Mouse (Mus musculus) left cerebral cortex, postnatal 4 days (tissue): ENCODE results near the gene Dcbld2. TPM values are rescaled to one million over a fixed set of nuclear protein-coding genes. Genes with fewer than 3 reads are reported as not detected.
A peak's percentile ranks its signal among the peaks of the same experiment; 100 is the strongest.
"Not testable (repeated sequence)": the region's sequence is repeated elsewhere in the genome, so short reads cannot be mapped to it uniquely, and the experiment has no call there.

ENCODE experiments used
- DNase-seq: peaks from one replicate; pipeline ENCODE4 v3.0.0-alpha.2; 2022
- intact Hi-C: fragments of 180-260 bp; cut with DNase I; formaldehyde crosslinking; loops from one replicate; pipeline ENCODE4 v1.15.1; 2025
- total RNA-seq, 2 experiments: library from RNA; stranded (reverse); gene quantifications; 2 replicates each; pipeline ENCODE4 v1.2.3; 2021

The Dcbld2 gene
- total RNA-seq, 2 experiments from 2014 or later = 33.5 to 37.1 TPM

DNA sequence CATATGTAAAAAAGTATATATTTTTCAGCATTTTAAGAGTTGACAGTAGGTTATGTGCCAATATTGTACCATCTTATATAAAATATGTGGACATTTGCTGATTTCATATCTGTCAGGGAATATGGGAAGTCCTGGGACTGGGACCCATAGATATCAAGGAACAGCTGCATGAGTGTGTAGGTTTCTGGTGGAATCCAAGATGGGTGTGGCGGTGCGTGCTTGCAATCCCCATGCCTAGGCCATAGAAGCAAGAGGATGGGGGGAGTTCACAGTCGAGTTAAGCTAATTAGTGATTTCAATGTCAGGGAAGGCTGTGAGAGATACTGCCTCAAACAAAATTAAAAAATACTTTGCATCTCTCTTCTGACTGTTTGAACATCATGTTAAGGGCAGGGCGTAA is 40.8 kb downstream of the Dcbld2 start:
- no peak for DNase-seq
- intact Hi-C loops = no loop called here

DNA sequence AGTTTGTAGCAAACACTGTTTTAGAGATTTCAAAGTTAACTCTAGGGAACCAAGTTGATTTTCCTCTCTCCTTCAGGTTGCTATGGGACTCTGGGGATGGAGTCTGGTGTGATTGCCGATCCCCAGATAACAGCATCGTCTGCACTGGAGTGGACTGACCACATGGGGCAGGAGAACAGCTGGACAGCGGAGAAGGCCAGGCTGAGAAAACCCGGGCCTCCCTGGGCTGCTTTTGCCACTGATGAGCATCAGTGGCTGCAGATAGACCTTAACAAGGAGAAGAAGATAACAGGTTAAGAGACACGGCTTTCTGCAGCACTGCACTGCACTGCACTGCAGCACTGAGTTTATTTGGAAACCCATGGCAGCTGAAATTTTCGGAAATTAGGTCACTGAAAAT is 42.4 kb downstream of the Dcbld2 start:
- DNase-seq = no peak
- intact Hi-C loops = loop anchor here (2.0 to 10.0 kb wide), 2 partner anchors 152 to 816 kb away; no protein-coding TSS in a partner anchor

DNA sequence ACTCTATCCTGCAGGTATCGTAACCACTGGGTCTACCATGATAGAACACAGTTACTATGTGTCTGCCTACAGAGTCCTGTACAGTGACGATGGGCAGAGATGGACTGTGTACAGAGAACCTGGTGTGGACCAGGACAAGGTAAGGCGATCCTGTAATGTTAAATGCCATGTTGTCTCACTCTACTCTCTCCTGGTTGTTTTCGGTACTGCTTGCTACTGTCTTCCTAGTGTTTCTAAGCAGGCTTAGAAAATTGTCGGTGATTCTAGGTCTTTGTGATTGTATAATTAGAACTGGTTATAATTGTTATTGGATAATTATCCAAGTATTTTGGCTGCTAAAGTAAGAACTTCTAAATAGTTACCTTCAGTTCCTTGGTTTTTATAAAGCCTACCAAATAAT is 43.4 kb downstream of the Dcbld2 start:
- intact Hi-C loops = loop anchor here (2.0 to 10.0 kb wide), 2 partner anchors 153 to 817 kb away; no protein-coding TSS in a partner anchor
- DNase-seq = no peak

DNA sequence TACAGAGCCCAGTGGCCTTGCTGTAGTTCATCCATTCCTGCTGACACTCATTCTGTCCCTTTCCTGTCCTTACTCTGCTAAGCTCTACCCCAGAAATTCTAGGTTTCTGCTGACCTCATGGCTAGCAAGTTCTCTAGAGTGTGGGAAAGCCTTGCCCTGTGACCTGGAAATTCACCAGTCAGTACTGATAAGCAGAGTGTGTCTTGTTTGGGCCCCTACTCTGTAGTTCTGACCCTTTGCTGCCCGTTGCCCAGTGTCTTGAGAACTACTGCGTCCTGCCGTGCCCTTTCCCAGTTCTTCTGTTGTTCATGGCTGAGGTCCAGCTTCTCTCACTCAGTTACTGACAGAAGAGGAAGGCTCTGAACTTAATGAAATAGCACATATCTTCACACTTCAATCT is 44.9 kb downstream of the Dcbld2 start:
- intact Hi-C loops = loop anchor here (10.0 kb wide), 1 partner anchor 818 kb away; no protein-coding TSS in a partner anchor
- no peak for DNase-seq

DNA sequence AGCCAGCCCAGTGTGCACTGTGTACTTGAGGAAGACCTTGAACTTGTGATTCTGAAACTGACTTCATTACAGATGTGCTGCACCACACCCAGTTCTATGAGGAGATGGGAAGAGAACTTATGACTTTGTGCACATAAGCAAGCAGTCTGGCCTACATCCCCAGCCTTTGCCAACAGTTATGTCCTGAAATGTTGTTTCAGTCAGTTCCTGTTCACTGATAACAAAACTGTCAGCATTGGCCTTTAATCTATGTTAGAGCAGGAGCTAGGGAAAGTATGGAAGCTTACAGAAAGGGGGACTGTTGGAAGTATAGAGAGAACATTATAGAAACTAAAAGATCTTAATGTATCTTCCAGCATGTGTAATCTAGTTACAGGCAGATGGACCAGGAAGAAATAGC is 45.6 kb downstream of the Dcbld2 start:
- no peak for DNase-seq
- intact Hi-C loops = loop anchor here (10.0 kb wide), 1 partner anchor 819 kb away; no protein-coding TSS in a partner anchor

DNA sequence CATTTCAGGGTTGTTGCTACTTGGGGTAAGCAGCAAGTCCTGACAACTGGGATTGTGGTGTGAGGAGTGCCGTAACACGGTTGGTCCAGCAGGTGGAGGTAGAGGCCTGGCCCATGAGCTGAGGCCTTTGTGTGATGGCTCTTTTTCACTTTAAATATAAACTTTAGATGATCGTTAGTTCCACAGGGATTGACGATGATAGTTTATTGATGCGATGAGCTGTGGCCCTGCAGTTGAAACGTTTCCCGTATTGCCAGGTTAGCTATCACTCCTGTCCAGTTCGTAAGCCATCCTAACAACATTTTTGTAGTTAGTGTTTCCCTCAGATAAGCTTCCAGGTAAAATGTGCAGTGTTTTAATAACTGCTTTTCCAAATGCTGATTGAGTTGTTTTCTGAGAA is 46.4 kb downstream of the Dcbld2 start:
- intact Hi-C loops = loop anchor here (10.0 kb wide), 1 partner anchor 820 kb away; no protein-coding TSS in a partner anchor
- peak; percentile 23 for DNase-seq

DNA sequence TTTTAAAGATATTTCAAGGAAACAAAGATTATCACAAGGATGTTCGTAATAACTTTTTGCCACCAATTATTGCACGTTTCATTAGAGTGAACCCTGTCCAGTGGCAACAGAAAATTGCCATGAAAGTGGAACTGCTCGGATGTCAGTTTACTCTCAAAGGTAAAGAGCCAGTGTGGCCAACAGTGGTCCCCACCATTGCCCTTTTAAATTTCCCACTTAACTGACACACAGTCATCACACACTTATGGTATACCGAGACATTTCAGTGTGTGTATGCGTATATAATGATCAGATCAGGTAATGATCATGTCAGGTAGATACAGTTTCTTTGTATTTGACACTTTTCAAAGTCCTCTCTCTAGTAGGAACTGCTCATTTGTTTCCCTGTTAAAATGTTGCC is 46.9 kb downstream of the Dcbld2 start:
- no peak for DNase-seq

DNA sequence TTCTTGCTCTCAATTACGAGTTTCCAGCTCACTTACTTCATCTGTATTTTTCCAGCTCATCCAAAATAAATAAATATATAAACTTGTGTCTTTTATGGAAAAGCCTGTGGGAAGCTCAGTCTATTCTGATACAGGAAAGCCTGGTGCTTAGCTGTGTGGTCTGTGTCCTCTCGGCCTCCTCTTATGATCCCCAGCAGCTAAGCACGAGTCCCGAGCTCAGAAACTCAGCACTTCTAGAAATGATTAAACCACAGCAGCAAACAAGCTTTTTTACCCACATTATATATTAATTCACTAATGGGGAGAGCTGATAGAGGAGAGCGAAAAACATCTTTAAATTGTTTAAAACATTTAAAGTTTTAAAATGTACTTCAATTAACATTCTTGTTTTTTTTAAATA is 48.2 kb downstream of the Dcbld2 start:
- no peak for DNase-seq
- intact Hi-C loops = loop anchor here (10.0 kb wide), 1 partner anchor 822 kb away; no protein-coding TSS in a partner anchor

More for the DNA sequence above, 46.9 kb downstream of the Dcbld2 start:
- intact Hi-C loops = loop anchor here (10.0 kb wide), 1 partner anchor 820 kb away; no protein-coding TSS in a partner anchor

DNA sequence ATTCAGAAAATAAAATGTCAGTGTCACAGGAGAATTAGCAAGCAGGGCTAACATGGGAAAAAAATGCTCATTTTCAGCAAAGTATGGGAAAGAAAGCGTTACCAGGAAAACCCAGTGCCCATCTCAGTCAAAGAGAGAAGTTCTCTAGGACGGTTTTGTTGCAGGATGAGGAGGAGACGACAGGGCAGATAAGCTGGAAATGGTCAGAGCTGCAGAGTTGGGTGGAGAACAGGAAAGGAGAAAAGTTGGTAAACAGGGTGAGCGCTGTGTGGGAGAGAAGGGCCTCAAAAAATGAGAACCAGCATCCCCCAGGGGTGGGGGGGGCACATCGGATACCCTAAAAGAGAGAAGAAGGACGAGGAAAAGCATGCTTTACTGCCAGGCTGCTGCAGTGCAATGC is 48.7 kb downstream of the Dcbld2 start:
- DNase-seq = no peak
- intact Hi-C loops = loop anchor here (10.0 kb wide), 1 partner anchor 822 kb away; no protein-coding TSS in a partner anchor

DNA sequence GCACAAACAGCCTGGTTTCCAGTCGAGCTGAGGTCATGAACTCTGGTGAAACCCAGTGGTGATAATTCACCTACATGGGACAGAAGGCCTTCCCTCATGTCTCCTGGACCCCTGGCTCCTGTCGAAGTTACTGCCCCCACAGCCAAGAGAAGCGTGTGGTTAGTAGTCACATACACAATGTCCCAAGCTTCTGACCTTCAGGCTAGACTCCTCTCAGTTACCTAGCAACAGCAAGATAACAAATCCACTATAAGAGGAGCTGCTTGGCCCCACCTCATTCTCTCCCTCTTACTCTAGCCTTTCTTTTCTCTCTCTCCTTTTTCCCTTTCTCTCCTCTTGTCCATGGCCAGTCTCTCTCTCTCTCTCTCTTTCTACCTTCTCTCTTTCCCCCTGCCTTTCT is 51.7 kb downstream of the Dcbld2 start:
- intact Hi-C loops = loop anchor here (10.0 kb wide), 1 partner anchor 825 kb away; no protein-coding TSS in a partner anchor
- DNase-seq = not testable (repeated sequence)

DNA sequence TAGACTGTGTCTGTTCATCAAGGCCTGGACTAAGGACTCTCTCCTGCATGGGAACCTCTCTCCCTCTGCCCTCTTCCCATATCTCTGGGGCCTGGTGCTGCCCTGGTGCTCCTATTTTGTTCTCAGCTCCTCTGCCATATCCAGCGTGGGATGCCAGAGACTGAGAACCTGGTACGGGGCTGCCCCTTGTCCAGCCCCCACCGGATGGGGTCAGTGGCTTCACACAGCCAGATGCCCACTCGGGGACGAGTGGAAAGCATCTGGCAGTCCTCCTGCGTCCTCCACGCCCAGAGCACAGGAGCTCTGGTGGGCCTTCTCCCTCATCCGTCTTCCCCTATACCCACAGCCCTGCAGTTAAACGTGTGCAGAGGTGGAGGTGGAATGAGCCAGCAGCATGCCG is 52.1 kb downstream of the Dcbld2 start:
- no peak for DNase-seq
- intact Hi-C loops = no loop called here

DNA sequence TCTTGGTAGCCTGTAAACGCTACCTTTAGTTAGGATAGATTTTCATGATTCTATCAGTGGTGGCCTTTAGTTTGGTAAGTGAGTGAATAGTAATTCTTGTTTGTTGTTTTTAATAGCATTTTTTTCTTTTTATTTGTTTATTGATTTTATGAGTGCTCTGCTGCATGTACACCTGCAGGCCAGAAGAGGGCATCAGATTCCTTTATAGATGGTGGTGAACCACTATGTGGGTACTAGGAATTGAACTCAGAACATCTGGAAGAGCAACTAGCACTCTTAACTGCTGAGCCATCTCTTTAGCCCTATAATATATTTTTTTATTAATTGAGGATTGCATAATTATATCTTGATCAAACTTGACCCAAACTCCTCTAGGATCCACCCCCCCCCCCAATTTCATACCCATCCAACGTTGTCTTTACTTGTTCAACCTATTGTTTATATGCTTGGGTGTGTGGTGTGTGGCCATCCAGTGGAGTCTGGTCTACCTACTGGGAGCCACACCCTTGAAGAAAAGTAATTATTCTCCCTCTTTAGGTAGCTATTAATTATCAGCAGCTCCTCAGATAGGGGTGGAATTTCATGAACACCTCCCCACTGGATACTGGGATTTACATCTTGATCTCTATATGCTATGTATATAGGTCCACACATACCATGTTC is 53.7 kb downstream of the Dcbld2 start:
- intact Hi-C loops = loop anchor here (2.0 kb wide), 1 partner anchor 155 kb away; the partner anchor contains the start of gene Gm813
- DNase-seq = no peak

DNA sequence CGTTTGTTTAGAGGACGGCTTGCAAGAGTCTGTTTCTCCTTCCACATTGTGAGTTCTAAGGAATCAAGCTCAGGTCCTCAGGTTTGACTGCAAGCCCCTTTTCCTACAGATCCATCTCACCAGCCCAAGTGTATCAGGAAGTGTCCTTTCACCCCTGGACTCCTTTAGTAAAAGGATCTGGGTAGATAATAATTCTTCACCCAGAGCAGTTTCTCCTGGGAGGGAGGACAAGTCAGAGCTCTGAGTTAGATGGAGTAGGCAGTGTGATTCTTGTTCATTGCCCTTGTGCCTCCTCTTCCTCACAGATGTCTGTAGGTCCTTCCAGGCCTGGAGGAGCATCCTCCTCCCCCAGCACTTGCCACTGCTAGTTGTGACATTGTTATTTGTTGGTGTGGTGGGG is 54.3 kb downstream of the Dcbld2 start:
- DNase-seq = no peak
- intact Hi-C loops = loop anchor here (2.0 kb wide), 1 partner anchor 154 kb away; the partner anchor contains the start of gene Gm813

DNA sequence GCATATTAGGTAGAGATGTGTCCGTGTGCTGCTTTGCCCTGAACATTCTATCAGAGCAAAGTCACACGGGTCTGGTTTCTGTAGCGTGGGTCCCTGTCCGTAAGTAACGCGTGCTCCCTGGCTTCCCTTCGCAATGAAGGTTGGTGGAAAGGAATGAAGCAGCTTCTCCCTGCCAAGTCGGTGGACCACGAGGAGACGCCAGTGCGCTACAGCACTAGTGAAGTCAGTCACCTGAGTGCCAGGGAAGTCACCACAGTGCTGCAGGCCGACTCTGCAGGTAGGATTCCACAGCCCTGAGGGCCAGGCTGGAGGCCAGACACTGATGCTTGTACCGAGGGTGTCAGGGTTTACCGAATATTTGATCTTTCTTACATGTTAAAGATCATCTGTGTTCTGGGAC is 55.8 kb downstream of the Dcbld2 start:
- intact Hi-C loops = no loop called here
- DNase-seq = no peak

DNA sequence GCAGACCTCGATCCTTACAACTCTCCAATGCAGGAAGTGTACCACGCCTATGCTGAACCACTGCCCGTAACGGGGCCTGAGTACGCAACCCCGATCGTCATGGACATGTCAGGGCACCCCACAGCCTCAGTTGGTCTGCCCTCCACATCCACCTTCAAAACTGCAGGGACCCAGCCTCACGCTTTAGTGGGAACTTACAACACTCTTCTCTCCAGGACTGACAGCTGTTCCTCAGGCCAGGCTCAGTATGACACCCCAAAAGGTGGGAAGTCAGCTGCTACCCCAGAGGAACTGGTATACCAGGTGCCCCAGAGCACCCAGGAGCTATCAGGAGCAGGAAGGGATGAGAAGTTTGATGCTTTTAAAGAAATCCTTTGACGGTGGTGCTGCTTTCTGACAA is 57.2 kb downstream of the Dcbld2 start:
- no peak for DNase-seq
- intact Hi-C loops = no loop called here

DNA sequence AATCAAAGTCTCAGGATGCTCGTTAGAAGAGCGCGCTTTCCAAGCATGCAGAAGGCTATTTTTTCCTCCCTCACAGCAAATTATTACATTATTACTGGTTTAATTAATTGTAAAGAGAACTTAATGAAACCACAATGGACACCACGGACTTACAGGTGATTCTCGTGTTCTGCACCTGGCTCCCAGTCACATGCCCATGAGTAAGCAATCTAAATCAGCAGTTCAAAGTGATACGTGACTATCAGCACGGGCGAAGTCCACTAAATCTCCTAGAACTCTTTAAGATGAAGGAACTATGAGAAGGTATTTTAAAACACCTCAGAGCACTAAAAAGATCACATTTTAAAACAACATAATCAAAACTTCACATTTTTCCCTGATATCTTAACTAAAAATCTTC is 61.8 kb downstream of the Dcbld2 start:
- intact Hi-C loops = no loop called here
- DNase-seq = no peak

DNA sequence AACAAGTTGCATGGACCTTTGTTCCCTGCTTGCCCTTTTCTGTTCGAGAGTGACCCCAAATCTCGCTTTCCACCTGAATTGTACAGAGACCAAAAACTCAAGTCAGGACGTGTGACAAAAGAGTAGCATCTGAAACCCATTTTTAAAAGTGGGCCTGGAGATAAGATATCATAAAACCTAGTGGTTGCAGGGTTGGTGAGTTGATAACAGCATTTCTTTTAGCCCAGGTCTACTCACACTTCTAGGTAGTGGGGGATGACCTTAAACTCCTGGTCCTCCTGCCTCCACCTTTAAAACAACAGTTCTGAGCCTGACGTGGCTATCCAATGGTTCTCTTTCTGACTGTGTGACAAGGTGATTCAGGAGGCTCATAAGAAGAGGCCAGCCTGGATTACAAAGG is 62.6 kb downstream of the Dcbld2 start:
- DNase-seq = no peak
- intact Hi-C loops = no loop called here

DNA sequence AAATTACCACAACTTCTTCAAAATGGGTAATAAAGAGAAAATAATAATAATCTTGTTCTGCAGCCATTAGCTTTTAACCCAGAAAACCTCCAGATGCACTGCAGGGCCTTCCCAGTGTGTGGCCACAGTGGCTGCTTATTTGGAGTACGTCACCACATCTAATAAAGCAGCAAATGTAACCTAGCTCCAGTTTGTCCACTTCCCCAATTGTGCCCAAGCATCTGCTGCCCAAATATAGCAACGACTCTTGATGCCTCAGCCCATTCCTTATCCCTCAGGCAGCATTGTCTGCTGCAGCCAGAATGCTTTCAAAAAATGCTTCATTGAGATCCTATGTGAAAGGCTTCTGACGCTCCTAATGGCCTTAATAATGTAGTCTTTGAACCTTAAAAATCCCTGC is 66.6 kb downstream of the Dcbld2 start:
- intact Hi-C loops = no loop called here
- no peak for DNase-seq

DNA sequence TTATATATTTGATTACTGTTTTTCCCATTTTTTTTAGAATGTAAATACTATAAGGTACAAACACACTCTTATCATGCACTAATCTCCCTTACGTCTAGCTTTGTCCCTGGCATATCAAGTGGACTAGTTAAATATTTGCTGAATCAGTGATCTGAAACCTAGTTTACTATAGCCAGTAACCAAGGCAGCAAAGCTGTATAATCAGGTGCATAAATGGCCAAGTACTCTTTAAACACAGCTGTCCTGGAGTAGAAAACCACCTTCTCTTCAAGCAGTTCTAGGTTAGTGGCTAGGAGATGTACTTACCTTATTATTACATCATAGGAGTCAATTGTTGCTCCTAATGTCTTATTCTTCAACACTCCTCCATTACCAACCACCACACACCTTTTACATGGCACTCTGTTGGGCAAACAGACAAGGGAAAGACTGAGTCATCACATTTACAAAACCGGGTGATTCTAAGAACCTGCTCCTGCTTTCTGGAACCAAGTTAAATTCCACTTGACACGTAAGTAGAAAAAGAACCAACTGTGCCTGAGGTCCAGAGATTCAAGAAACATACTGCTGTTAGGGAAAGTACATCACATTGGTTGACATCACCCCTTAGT is 67.4 kb downstream of the Dcbld2 start:
- DNase-seq = no peak
- intact Hi-C loops = no loop called here

DNA sequence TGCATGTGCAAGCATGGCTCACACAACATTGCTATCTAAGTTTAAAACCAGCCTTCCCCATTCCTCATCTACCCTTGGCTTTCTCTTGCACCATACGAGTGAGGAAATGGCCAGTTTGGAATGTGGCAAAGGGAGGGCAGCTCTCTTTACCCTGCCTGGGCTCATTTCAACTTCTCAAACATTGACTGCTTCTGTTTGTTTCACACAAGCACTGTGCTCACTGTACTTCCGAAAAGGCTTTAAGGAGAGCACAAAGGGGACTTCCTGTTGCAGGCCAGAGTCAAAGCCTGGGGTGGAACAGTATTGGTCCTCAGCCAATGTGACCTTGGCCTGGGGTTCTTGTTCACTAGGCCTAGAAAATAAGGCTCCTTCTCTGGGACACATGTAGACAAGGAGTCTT is 68.1 kb downstream of the Dcbld2 start:
- intact Hi-C loops = no loop called here
- no peak for DNase-seq

DNA sequence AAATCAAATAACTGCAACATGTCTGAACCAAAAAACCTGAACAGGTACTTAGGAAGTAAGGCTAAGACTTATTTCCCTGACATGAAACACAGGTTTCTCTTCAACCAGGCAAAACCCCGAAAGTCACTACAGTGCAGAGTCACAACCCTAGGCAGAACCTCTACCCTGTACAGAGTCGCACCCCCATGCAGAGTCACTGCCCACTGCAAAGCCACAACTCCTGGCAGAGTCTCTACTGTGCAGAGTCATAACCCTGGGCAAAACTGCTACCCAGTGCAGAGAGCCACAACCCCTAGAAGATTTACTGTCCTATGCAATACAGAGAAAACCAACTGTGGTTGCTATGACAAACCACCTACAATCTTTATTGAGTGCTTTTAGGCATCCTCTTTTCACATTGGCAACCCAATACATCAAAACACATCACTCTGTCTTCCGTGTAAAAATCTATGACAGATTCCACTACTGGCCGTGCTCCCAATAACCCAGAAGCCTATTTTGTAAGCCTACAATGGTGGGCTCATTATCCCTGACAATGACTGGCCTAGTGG is 71.7 kb downstream of the Dcbld2 start:
- intact Hi-C loops = no loop called here
- no peak for DNase-seq
